Mouse (Mus musculus) cerebellum, postnatal 36 days (tissue): ENCODE measurements around the gene Slc1a2.

Source experiments
- DNase-seq, 2 experiments: peaks; one replicate each; pipeline ENCODE4 v3.0.0; 2021 to 2022; ENCODE audit warnings: mixed read lengths in 2 of 2

Slc1a2 gene

GRCm38 (mm10) chr2:102663865-102664264 is 5.4 kb downstream of the Slc1a2 start:
- no peak for DNase-seq

- DNase-seq, result no peak
Observed at GRCm38 (mm10) chr2:102667981-102668380, 9.5 kb downstream of the Slc1a2 start.

GRCm38 (mm10) chr2:102669580-102669979 is 11.1 kb downstream of the Slc1a2 start:
- DNase-seq, result no peak

- no peak for DNase-seq
Observed at GRCm38 (mm10) chr2:102674582-102674981, 16.1 kb downstream of the Slc1a2 start.

- peak; percentile 65 to 71 for DNase-seq
Observed at GRCm38 (mm10) chr2:102675275-102675674, 16.8 kb downstream of the Slc1a2 start.

- DNase-seq, result peak; percentile 63
Observed at GRCm38 (mm10) chr2:102676716-102677312, 18.4 kb downstream of the Slc1a2 start.

- no peak for DNase-seq
Observed at GRCm38 (mm10) chr2:102677400-102677799, 18.9 kb downstream of the Slc1a2 start.

- DNase-seq, result no peak
Observed at GRCm38 (mm10) chr2:102681351-102681750, 22.9 kb downstream of the Slc1a2 start.

- peak; percentile 39 to 63 for DNase-seq
Observed at GRCm38 (mm10) chr2:102682168-102682567, 23.7 kb downstream of the Slc1a2 start.

- DNase-seq, result no peak
Observed at GRCm38 (mm10) chr2:102685371-102686107, 27.1 kb downstream of the Slc1a2 start.

- no peak for DNase-seq
Observed at GRCm38 (mm10) chr2:102686108-102686450, 27.6 kb downstream of the Slc1a2 start.

- DNase-seq, result no peak
Observed at GRCm38 (mm10) chr2:102693556-102693955, 35.1 kb downstream of the Slc1a2 start.

- no peak for DNase-seq
Observed at GRCm38 (mm10) chr2:102694750-102695149, 36.3 kb downstream of the Slc1a2 start.

- DNase-seq, result no peak
Observed at GRCm38 (mm10) chr2:102695541-102695940, 37.1 kb downstream of the Slc1a2 start.

GRCm38 (mm10) chr2:102697732-102698131 is 39.3 kb downstream of the Slc1a2 start:
- DNase-seq, result no peak

- DNase-seq, result no peak
Observed at GRCm38 (mm10) chr2:102699921-102700320, 41.5 kb downstream of the Slc1a2 start.

- no peak for DNase-seq
Observed at GRCm38 (mm10) chr2:102700695-102701094, 42.2 kb downstream of the Slc1a2 start.

- no peak for DNase-seq
Observed at GRCm38 (mm10) chr2:102701382-102701781, 42.9 kb downstream of the Slc1a2 start.

- no peak for DNase-seq
Observed at GRCm38 (mm10) chr2:102703556-102703955, 45.1 kb downstream of the Slc1a2 start.

GRCm38 (mm10) chr2:102704781-102705180 is 46.3 kb downstream of the Slc1a2 start:
- no peak for DNase-seq

- no peak for DNase-seq
Observed at GRCm38 (mm10) chr2:102711511-102711910, 53.1 kb downstream of the Slc1a2 start.

GRCm38 (mm10) chr2:102712049-102712448 is 53.6 kb downstream of the Slc1a2 start:
- DNase-seq, result no peak

GRCm38 (mm10) chr2:102712678-102713628 is 54.5 kb downstream of the Slc1a2 start:
- DNase-seq, result no peak
